Mouse (Mus musculus): ENCODE measurements at regions not wholly inside any gene's neighbourhood (a gene's known extent, or its start where the extent isn't known, plus 50 kb on each side); places are given as distances from the start of the nearest gene placed in this dataset.
"Not testable (repeated sequence)": the region's sequence is repeated elsewhere in the genome, so short reads cannot be mapped to it uniquely, and the experiment has no call there.

GRCm38 (mm10) chr10:45855514-45855913, 277.9 kb downstream of the Hace1 start:
- no peak for DNase-seq (ENCODE audit: low spot score in 2 of 2)

GRCm38 (mm10) chr10:45859137-45859536, 281.5 kb downstream of the Hace1 start:
- DNase-seq (ENCODE audit: low spot score in 2 of 2) = no peak

GRCm38 (mm10) chr10:45859909-45860308, 282.3 kb downstream of the Hace1 start:
- no peak for DNase-seq (ENCODE audit: low spot score in 2 of 2)

- DNase-seq (ENCODE audit: low spot score in 2 of 2) = no peak
Observed at GRCm38 (mm10) chr10:45860696-45861095, 283.1 kb downstream of the Hace1 start.

GRCm38 (mm10) chr10:45865793-45866192, 288.2 kb downstream of the Hace1 start:
- DNase-seq (ENCODE audit: low spot score in 2 of 2) = no peak

GRCm38 (mm10) chr10:45866860-45867259, 289.2 kb downstream of the Hace1 start:
- no peak for DNase-seq (ENCODE audit: low spot score in 2 of 2)

- no peak for DNase-seq (ENCODE audit: low spot score in 2 of 2)
Observed at GRCm38 (mm10) chr10:45871028-45871427, 293.4 kb downstream of the Hace1 start.

GRCm38 (mm10) chr10:45872007-45872890, 294.6 kb downstream of the Hace1 start:
- DNase-seq (ENCODE audit: low spot score in 2 of 2) = no peak

GRCm38 (mm10) chr10:45873805-45874780, 296.5 kb downstream of the Hace1 start:
- DNase-seq (ENCODE audit: low spot score in 2 of 2) = no peak

GRCm38 (mm10) chr10:45875287-45875686, 297.7 kb downstream of the Hace1 start:
- DNase-seq (ENCODE audit: low spot score in 2 of 2) = not testable (repeated sequence)

- no peak for DNase-seq (ENCODE audit: low spot score in 2 of 2)
Observed at GRCm38 (mm10) chr10:45883745-45884144, 306.1 kb downstream of the Hace1 start.

- DNase-seq (ENCODE audit: low spot score in 2 of 2) = no peak
Observed at GRCm38 (mm10) chr10:45886636-45887035, 309.0 kb downstream of the Hace1 start.

GRCm38 (mm10) chr10:45888835-45889234, 311.2 kb downstream of the Hace1 start:
- DNase-seq (ENCODE audit: low spot score in 2 of 2) = peak; percentile 8 to 47

- no peak for DNase-seq (ENCODE audit: low spot score in 2 of 2)
Observed at GRCm38 (mm10) chr10:45889381-45889951, 311.8 kb downstream of the Hace1 start.

- no peak for DNase-seq (ENCODE audit: low spot score in 2 of 2)
Observed at GRCm38 (mm10) chr10:45890088-45890626, 312.5 kb downstream of the Hace1 start.

- DNase-seq (ENCODE audit: low spot score in 2 of 2) = no peak
Observed at GRCm38 (mm10) chr10:45892464-45892863, 314.8 kb downstream of the Hace1 start.

- no peak for DNase-seq (ENCODE audit: low spot score in 2 of 2)
Observed at GRCm38 (mm10) chr10:45893894-45894831, 316.5 kb downstream of the Hace1 start.

GRCm38 (mm10) chr10:45916928-45917327, 339.3 kb downstream of the Hace1 start:
- no peak for DNase-seq (ENCODE audit: low spot score in 2 of 2)

GRCm38 (mm10) chr10:45925746-45926145, 348.1 kb downstream of the Hace1 start:
- no peak for DNase-seq (ENCODE audit: low spot score in 2 of 2)

- DNase-seq (ENCODE audit: low spot score in 2 of 2) = no peak
Observed at GRCm38 (mm10) chr10:45933631-45934310, 356.1 kb downstream of the Hace1 start.
